Mouse (Mus musculus): ENCODE data around the gene Klhl35. TPM values are rescaled to one million over a fixed set of nuclear protein-coding genes. Genes with fewer than 3 reads are reported as not detected.

Gene Klhl35
- total and polyA plus RNA-seq, 3 experiments = 0.13 to 0.43 TPM; not detected in 1

DNA sequence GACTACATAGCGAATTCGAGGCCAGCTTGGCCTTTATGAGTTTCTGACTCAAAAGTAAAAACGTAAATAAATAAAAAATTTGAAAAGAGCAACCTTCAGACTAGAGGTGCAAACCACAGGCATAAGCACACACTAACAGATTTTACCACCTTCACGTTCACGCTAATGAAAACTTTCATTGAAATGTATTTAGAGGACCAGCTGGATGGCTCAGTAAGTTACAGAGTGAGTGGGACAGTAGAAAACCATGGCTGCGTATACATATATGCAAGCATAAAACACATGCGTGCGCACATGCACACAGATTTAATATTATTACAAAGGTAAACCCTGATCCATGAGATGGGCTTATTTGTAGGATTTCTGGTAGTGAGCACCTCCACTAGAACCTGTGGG lies 18.1 kb downstream of the Klhl35 start:
- DNase-seq = no peak
- Histone ChIP-seq H3K36me3 (ENCODE audit: control insufficient read depth, insufficient read depth, low read length) (peaks cover 11% of the 10 kb centered on the region), H3K9ac (ENCODE audit: low read depth, low read length) (0 out of 2 replicates have a peak overlapping the region, but pooled peaks have one; percentile 26), H3K4me3 (peak overlapping the region; percentile 35), H3K79me2 (replicated peaks; ENCODE audit: control insufficient read depth, insufficient read depth, low read length) (peaks cover 2% of the 10 kb centered on the region; the same call in 1 of the 2 replicates), H3K27ac (peak overlapping the region; percentile 53), H3K27me3 (ENCODE audit: control insufficient read depth, insufficient read depth, low read length) (no peaks in the 10 kb centered on the region), H3K4me1 (ENCODE audit: control insufficient read depth, insufficient read depth, low read length) (no peaks in the 10 kb centered on the region; the same call in none of the 2 replicates)
- 44% methylated on average over 8 of the region's 8 CpGs for WGBS
- no peak for TF ChIP-seq EP300 (IDR thresholded peaks at IDR 0.05; ENCODE audit: insufficient read depth, low read depth, low read length)
- TF ChIP-seq POLR2A (IDR thresholded peaks at IDR 0.05; ENCODE audit: insufficient read depth, low read depth, low read length) = no peak
- TF ChIP-seq CTCF (IDR thresholded peaks at IDR 0.05) = no peak
- intact Hi-C loops (cut with DNase I) = loop anchor here (5.0 kb wide), 2 partner anchors 373 to 888 kb away; partner anchors contain the start of genes C2cd3, Ppme1 and Xrra1

DNA sequence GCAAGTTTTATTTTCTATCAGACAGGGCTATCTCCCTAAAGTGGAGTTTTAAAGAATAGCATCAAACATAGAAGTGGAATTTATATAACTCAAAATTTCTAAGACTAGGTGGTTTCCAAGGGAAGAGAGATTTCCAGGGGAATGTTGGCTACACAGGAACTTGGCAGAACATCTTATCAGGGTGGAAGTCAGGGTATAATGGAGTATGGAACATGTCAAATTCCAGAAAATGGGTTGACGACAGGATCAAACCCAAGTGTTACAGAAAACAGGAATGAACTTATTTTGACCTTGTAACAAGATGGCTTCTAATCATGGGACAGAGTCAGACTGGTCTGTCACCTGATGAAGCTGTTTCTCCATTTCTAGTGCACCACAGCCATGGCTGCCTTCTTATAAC lies 18.9 kb downstream of the Klhl35 start:
- Histone ChIP-seq H3K4me1 (ENCODE audit: control insufficient read depth, insufficient read depth, low read length) (no peaks in the 10 kb centered on the region; the same call in none of the 2 replicates), H3K79me2 (replicated peaks; ENCODE audit: control insufficient read depth, insufficient read depth, low read length) (peaks cover 2% of the 10 kb centered on the region; the same call in 1 of the 2 replicates), H3K27me3 (ENCODE audit: control insufficient read depth, insufficient read depth, low read length) (no peaks in the 10 kb centered on the region), H3K9ac (ENCODE audit: low read depth, low read length) (no peak overlapping the region), H3K36me3 (ENCODE audit: control insufficient read depth, insufficient read depth, low read length) (peaks cover 11% of the 10 kb centered on the region), H3K4me3 (no peak overlapping the region), H3K27ac (no peak overlapping the region)
- 22% methylated on average over 1 of the region's 1 CpGs for WGBS
- intact Hi-C loops (cut with DNase I) = loop anchor here (5.0 kb wide), 2 partner anchors 373 to 888 kb away; partner anchors contain the start of genes C2cd3, Ppme1 and Xrra1
- DNase-seq = no peak
- TF ChIP-seq POLR2A (IDR thresholded peaks at IDR 0.05; ENCODE audit: insufficient read depth, low read depth, low read length) = no peak
- no peak for TF ChIP-seq CTCF (IDR thresholded peaks at IDR 0.05)
- TF ChIP-seq EP300 (IDR thresholded peaks at IDR 0.05; ENCODE audit: insufficient read depth, low read depth, low read length) = no peak

DNA sequence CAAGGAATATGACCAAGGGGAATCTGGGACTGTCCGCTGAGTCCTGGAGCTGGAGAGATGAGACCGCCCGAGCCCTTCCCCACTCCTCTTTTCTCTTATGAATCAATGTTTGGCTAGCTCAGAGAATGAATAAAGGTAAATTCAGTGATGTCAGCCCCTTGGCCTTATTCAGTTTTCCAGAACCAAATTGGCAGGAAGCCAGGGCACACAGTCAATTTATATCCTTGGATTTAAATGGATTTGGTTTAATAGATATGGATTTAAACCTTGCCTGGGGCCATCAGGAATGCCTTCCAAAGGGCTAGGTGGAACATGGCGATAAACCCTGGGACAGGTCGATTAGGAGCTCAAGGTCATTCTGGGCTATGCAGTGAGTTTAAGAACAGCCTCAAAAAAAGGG lies 23.9 kb downstream of the Klhl35 start:
- Histone ChIP-seq H3K27me3 (ENCODE audit: control insufficient read depth, insufficient read depth, low read length) (no peaks in the 10 kb centered on the region), H3K4me3 (no peak overlapping the region), H3K4me1 (ENCODE audit: control insufficient read depth, insufficient read depth, low read length) (no peaks in the 10 kb centered on the region), H3K36me3 (ENCODE audit: control insufficient read depth, insufficient read depth, low read length) (no peaks in the 10 kb centered on the region), H3K9ac (ENCODE audit: low read depth, low read length) (no peak overlapping the region), H3K27ac (no peak overlapping the region), H3K79me2 (replicated peaks; ENCODE audit: control insufficient read depth, insufficient read depth, low read length) (no peaks in the 10 kb centered on the region)
- no peak for DNase-seq
- intact Hi-C loops (cut with DNase I) = no loop called here
- 76% methylated on average over 5 of the region's 5 CpGs for WGBS
- TF ChIP-seq CTCF (IDR thresholded peaks at IDR 0.05) (no peak), EP300 (IDR thresholded peaks at IDR 0.05; ENCODE audit: insufficient read depth, low read depth, low read length) (no peak), POLR2A (IDR thresholded peaks at IDR 0.05; ENCODE audit: insufficient read depth, low read depth, low read length) (no peak)

DNA sequence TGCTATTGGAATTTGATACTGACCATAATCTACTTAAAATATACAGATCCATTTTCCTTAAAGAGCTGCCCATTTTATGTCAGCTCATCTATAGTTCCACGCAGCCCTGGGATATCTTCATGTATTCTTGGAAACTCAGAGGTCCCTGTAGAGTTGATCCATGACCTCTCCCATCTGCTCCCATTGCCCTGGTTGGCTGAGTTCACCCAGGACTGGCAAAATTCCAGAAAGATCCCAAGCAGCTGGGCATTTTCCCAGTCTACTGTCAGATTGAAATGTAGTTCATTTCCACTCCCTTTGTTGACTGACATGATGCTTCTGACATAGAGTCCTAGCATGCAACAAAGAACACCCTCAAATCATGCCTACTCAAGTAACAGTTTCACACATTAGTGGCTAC lies 33.3 kb downstream of the Klhl35 start:
- H3K9ac ChIP-seq (ENCODE audit: low read depth, low read length) = no peak overlapping the region
- intact Hi-C loops (cut with DNase I) = no loop called here
- no peaks in the 10 kb centered on the region for H3K4me1 ChIP-seq (ENCODE audit: control insufficient read depth, insufficient read depth, low read length)
- H3K27ac ChIP-seq = no peak overlapping the region
- no peaks in the 10 kb centered on the region for H3K36me3 ChIP-seq (ENCODE audit: control insufficient read depth, insufficient read depth, low read length)
- no peak for TF ChIP-seq POLR2A (IDR thresholded peaks at IDR 0.05; ENCODE audit: insufficient read depth, low read depth, low read length)
- TF ChIP-seq CTCF (IDR thresholded peaks at IDR 0.05) = no peak
- TF ChIP-seq EP300 (IDR thresholded peaks at IDR 0.05; ENCODE audit: insufficient read depth, low read depth, low read length) = no peak
- H3K4me3 ChIP-seq = no peak overlapping the region
- no peak for DNase-seq
- 39% methylated on average over 1 of the region's 1 CpGs for WGBS
- no peaks in the 10 kb centered on the region for H3K79me2 ChIP-seq (replicated peaks; ENCODE audit: control insufficient read depth, insufficient read depth, low read length)
- H3K27me3 ChIP-seq (ENCODE audit: control insufficient read depth, insufficient read depth, low read length) = no peaks in the 10 kb centered on the region

DNA sequence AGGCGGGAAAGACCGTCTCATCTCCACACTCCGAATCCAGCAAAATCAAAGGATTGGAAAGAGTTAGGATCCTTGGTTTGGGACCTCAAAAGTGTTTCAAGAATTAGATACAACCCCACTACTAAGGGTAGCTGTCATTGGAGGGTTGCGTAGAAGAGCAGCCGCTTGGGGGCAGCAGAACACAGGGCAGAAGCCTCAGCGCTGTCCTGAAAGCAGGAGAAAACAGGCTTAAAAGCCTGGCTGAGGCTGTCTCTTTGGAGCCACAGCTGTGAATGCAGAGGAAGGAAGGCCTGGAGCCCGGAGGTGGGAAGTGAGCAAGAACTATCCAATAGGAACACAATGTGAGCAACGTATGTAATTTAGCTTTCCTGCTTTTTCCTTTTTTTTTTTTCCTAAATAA lies 34.4 kb downstream of the Klhl35 start:
- Histone ChIP-seq H3K79me2 (replicated peaks; ENCODE audit: control insufficient read depth, insufficient read depth, low read length) (no peaks in the 10 kb centered on the region), H3K36me3 (ENCODE audit: control insufficient read depth, insufficient read depth, low read length) (no peaks in the 10 kb centered on the region), H3K27ac (no peak overlapping the region), H3K4me3 (no peak overlapping the region), H3K4me1 (ENCODE audit: control insufficient read depth, insufficient read depth, low read length) (no peaks in the 10 kb centered on the region), H3K9ac (ENCODE audit: low read depth, low read length) (no peak overlapping the region), H3K27me3 (ENCODE audit: control insufficient read depth, insufficient read depth, low read length) (no peaks in the 10 kb centered on the region)
- DNase-seq = peak; percentile 80 to 86
- TF ChIP-seq EP300 (IDR thresholded peaks at IDR 0.05; ENCODE audit: insufficient read depth, low read depth, low read length) = peak; percentile 91
- no peak for TF ChIP-seq POLR2A (IDR thresholded peaks at IDR 0.05; ENCODE audit: insufficient read depth, low read depth, low read length)
- peak; percentile 99 for TF ChIP-seq CTCF (IDR thresholded peaks at IDR 0.05)
- intact Hi-C loops (cut with DNase I) = loop anchor here (1.0 to 5.0 kb wide), 3 partner anchors 37 to 90 kb away; partner anchors contain the start of gene Arrb1
- WGBS = 2% methylated on average over 8 of the region's 8 CpGs

DNA sequence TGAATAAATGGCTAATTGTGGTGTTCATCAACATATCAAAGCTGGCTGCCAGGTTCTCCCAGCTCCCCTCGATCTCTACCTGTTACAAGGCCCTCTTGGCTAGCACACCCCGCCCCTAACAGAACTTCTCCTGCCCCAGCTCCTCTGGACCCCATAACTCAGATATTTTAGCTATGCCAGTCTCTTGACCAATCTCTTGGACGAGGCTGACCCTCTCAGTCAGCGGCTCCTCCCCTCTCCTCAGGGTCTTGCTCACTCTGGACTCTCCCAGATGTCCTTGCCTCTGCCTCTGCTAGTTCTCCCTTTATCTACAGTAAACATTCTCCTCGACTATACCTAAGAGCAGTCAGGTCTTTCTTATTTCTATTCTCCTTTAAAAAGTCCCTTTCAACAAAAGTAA lies 34.9 kb downstream of the Klhl35 start:
- no peaks in the 10 kb centered on the region for H3K79me2 ChIP-seq (replicated peaks; ENCODE audit: control insufficient read depth, insufficient read depth, low read length)
- intact Hi-C loops (cut with DNase I) = loop anchor here (1.0 to 5.0 kb wide), 3 partner anchors 37 to 90 kb away; partner anchors contain the start of gene Arrb1
- no peaks in the 10 kb centered on the region for H3K36me3 ChIP-seq (ENCODE audit: control insufficient read depth, insufficient read depth, low read length)
- no peak for DNase-seq
- no peak overlapping the region for H3K27ac ChIP-seq
- TF ChIP-seq POLR2A (IDR thresholded peaks at IDR 0.05; ENCODE audit: insufficient read depth, low read depth, low read length) (no peak), CTCF (IDR thresholded peaks at IDR 0.05) (no peak)
- H3K4me1 ChIP-seq (ENCODE audit: control insufficient read depth, insufficient read depth, low read length) = no peaks in the 10 kb centered on the region
- no peaks in the 10 kb centered on the region for H3K27me3 ChIP-seq (ENCODE audit: control insufficient read depth, insufficient read depth, low read length)
- H3K9ac ChIP-seq (ENCODE audit: low read depth, low read length) = no peak overlapping the region
- no peak overlapping the region for H3K4me3 ChIP-seq
- WGBS = 55% methylated on average over 5 of the region's 5 CpGs

All from heart, adult 2 months (tissue).